Mouse (Mus musculus): ENCODE data around the gene Insrr.

DNA sequence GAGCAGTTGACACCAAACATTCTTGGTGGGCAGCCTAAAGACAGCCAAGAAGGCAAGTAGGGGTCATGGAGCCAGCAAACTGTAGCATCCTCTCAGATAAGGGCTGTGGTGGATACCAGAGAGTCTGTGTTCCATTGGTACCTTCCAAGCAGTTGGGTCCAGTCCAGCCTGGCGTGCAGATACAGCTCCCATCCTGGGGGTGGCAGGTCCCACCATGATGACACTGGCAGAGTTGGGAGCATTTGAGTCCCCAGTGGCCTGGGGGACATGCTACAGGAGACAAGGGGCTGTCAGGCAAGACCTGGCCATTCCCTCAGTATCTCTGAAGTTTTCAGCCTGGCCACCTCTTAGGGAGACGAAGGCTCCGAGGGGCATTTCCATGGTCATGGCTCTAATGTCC is 44.2 kb upstream of the Insrr start:
- no peak for TF ChIP-seq TAL1 (IDR thresholded peaks at IDR 0.05; ENCODE audit: low read length)
- no peak for TF ChIP-seq GATA1 (IDR thresholded peaks at IDR 0.05; ENCODE audit: low read length)
